Mouse (Mus musculus): ENCODE data around the gene Camsap2. TPM values are rescaled to one million over a fixed set of nuclear protein-coding genes. Genes with fewer than 3 reads are reported as not detected.

Camsap2 gene
- polyA plus RNA-seq, 1 experiment, result 40.0 TPM

DNA sequence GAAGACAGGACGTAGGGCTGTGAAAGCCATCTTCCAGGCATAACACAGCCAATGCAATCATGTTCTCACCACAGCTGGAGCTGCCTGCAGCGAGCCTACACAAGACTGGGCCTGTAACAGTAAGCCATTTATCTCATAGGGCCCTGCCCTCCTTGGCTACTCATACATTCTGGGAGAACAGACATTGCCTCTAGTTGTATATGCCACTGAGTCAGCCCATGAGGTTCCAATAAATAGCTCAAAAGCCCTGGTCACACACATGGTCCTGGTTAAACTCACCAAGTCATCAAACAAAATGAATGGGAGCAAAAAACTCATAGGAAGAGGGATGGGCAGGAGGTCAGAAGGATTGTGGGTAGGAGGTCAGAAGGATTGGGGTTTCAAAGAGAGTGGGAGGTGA lies 17.3 kb downstream of the Camsap2 start:
- TF ChIP-seq POLR2A (IDR thresholded peaks at IDR 0.05; ENCODE audit: low read depth, low read length), result no peak
- TF ChIP-seq CTCF (IDR thresholded peaks at IDR 0.05; ENCODE audit: borderline replicate concordance, insufficient read depth, low read length), result no peak
- peaks cover 11% of the 10 kb centered on the region for H3K4me1 ChIP-seq (ENCODE audit: control insufficient read depth, insufficient read depth, low read length)
- H3K27ac ChIP-seq (ENCODE audit: insufficient read depth, low read length), result peak overlapping the region; percentile 76
- H3K4me3 ChIP-seq (ENCODE audit: insufficient read depth, low read length), result no peak overlapping the region

DNA sequence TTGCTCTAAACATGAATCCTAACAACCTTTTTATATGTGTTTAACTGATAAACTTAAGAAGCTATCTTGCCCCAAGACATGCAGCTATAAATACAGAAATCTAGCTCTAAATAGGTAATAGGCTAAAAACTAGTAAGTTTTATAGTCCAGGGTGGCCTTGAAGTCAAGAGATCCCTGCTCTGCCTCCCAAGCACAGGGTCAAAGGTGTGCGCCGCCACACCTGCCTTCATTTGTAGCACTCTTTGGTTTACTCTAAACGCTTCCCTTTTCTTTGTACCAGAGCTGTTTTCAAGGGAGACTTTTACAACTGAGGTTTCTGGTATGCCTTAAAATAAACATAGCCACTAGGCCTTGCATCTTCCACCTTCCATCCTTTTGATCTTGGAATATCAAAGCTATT lies 18.3 kb downstream of the Camsap2 start:
- Histone ChIP-seq H3K4me3 (ENCODE audit: insufficient read depth, low read length) (no peak overlapping the region), H3K4me1 (ENCODE audit: control insufficient read depth, insufficient read depth, low read length) (peaks cover 11% of the 10 kb centered on the region)
- TF ChIP-seq POLR2A (IDR thresholded peaks at IDR 0.05; ENCODE audit: low read depth, low read length) (no peak), CTCF (IDR thresholded peaks at IDR 0.05; ENCODE audit: borderline replicate concordance, insufficient read depth, low read length) (no peak)

DNA sequence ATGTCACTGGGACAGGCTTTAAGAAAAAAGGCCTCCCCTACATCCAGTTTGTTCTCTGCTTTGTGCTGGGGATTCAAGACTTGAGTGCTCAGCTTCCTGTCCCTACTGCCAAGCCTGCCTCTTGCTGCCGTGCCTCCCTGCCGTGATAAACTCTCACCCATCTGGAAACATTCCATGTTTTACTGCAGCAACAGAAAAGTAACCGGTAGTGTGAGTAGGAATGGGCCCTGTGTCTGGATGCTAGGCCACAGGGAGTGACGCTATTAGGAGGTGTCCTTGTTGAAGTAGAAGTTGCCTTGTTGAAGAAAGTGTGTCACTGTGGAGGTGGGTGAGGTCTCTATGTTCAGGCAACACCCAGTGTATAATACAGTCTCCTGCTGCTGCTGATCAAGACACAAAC lies 20.0 kb downstream of the Camsap2 start:
- Histone ChIP-seq H3K4me3 (ENCODE audit: insufficient read depth, low read length) (no peak overlapping the region), H3K27ac (ENCODE audit: insufficient read depth, low read length) (peak overlapping the region; percentile 67), H3K4me1 (ENCODE audit: control insufficient read depth, insufficient read depth, low read length) (peaks cover 11% of the 10 kb centered on the region)
- TF ChIP-seq POLR2A (IDR thresholded peaks at IDR 0.05; ENCODE audit: low read depth, low read length), result no peak
- no peak for TF ChIP-seq CTCF (IDR thresholded peaks at IDR 0.05; ENCODE audit: borderline replicate concordance, insufficient read depth, low read length)

More for the DNA sequence above, 18.3 kb downstream of the Camsap2 start:
- no peak overlapping the region for H3K27ac ChIP-seq (ENCODE audit: insufficient read depth, low read length)

DNA sequence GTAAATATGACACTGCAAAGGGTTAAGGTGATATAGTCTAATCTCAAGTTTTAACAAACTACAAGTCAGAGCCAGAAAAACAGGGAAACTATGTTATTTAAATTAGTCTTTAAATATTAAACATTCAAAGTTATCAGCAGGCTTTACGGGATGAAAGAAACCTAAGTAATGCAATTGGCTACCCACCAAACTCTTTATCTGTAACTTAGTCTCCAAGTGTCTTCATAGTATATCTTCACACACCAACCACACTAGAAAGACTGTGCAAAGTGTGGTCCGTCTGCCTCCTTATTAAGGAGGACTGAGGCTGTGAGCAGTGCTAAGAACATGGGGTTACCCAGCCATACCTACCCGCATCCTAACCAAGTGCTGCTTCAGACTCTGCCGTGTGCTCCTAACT lies 23.6 kb downstream of the Camsap2 start:
- Histone ChIP-seq H3K27ac (ENCODE audit: insufficient read depth, low read length) (no peak overlapping the region), H3K4me1 (ENCODE audit: control insufficient read depth, insufficient read depth, low read length) (peaks cover 7% of the 10 kb centered on the region), H3K4me3 (ENCODE audit: insufficient read depth, low read length) (no peak overlapping the region)
- TF ChIP-seq CTCF (IDR thresholded peaks at IDR 0.05; ENCODE audit: borderline replicate concordance, insufficient read depth, low read length) (no peak), POLR2A (IDR thresholded peaks at IDR 0.05; ENCODE audit: low read depth, low read length) (no peak)

DNA sequence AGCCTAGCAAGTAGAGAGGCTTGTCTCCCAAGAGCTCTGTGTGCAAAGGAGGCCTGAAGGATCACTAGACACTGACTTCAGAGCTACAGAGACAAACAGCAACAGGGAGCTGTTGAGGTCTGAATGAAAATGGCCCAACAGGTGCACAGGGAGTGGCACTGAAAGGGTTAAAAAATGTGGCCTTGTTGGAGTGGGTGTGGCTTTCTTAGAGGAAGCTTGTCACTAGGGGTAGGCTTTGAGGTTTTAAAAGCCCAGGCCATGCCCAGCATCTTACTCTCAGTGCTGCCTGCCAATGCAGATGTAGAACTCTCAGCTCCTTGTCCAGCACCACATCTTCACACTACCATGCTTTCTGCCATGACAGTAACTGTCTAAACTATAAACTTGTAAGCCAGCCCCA lies 29.6 kb downstream of the Camsap2 start:
- no peak overlapping the region for H3K27ac ChIP-seq (ENCODE audit: insufficient read depth, low read length)
- TF ChIP-seq POLR2A (IDR thresholded peaks at IDR 0.05; ENCODE audit: low read depth, low read length) (no peak), CTCF (IDR thresholded peaks at IDR 0.05; ENCODE audit: borderline replicate concordance, insufficient read depth, low read length) (no peak)
- peaks cover 2% of the 10 kb centered on the region; the same call in 1 of the 2 replicates for H3K4me1 ChIP-seq (ENCODE audit: control insufficient read depth, insufficient read depth, low read length)
- H3K4me3 ChIP-seq (ENCODE audit: insufficient read depth, low read length), result no peak overlapping the region

DNA sequence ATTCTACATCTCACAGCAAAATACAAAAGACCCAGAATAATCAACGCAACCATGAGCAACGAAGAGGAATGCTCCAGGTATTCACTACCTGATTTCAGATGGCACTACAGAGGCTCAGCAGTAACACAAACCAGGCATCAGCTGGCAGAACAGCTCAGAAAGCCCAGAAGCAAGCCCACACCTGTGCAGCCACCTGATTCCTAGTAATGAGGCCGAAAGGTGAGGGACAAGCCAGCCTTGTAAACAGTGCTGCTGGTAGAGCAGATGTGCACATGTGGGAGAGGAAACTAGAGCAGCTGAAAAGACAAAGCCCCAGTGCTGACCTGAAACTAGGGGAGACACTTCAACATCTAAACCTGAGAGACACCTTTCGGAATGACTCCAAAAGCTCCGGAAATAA lies 36.7 kb downstream of the Camsap2 start:
- Histone ChIP-seq H3K4me1 (ENCODE audit: control insufficient read depth, insufficient read depth, low read length) (peaks cover 4% of the 10 kb centered on the region; the same call in 1 of the 2 replicates), H3K4me3 (ENCODE audit: insufficient read depth, low read length) (no peak overlapping the region), H3K27ac (ENCODE audit: insufficient read depth, low read length) (no peak overlapping the region)
- TF ChIP-seq POLR2A (IDR thresholded peaks at IDR 0.05; ENCODE audit: low read depth, low read length), result no peak
- TF ChIP-seq CTCF (IDR thresholded peaks at IDR 0.05; ENCODE audit: borderline replicate concordance, insufficient read depth, low read length), result no peak

DNA sequence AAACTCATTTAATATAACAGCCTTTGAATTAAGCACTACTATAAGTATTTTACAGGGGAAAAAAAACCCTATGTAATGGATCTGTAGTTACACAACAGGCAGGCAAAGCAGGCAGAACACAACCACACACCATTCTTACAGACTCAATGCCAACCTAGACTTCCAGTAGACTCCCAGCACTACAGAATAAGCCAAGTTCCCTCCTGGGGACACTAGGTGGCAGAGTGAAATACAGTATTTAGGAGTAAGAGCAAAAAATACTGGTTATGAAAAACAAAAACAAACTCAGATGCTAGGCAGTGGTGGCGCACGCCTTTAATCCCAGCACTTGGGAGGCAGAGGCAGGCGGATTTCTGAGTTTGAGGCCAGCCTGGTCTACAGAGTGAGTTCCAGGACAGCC lies 39.5 kb downstream of the Camsap2 start:
- Histone ChIP-seq H3K4me3 (ENCODE audit: insufficient read depth, low read length) (no peak overlapping the region), H3K27ac (ENCODE audit: insufficient read depth, low read length) (no peak overlapping the region), H3K4me1 (ENCODE audit: control insufficient read depth, insufficient read depth, low read length) (peaks cover 3% of the 10 kb centered on the region; the same call in 1 of the 2 replicates)
- TF ChIP-seq POLR2A (IDR thresholded peaks at IDR 0.05; ENCODE audit: low read depth, low read length) (no peak), CTCF (IDR thresholded peaks at IDR 0.05; ENCODE audit: borderline replicate concordance, insufficient read depth, low read length) (no peak)

DNA sequence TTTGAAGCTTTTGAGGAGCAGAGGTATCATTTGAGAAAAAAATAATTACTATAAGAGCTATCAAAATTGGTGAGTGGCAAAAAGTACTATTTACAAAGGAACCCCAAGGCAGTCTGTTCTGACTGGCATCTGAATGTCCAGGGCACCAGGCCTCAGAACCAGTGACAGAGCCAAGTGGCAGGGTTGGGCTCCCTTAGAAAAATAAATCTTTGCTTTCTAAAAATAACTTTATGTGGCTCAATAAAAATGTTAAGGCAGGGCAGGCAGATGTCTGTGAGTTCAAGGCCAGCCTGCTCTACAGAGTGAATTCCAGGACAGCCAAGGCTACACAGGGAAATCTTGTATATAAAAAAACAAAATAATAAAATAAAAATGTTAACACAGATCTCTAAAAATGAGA lies 51.9 kb downstream of the Camsap2 start:
- peaks cover 10% of the 10 kb centered on the region for H3K4me1 ChIP-seq (ENCODE audit: control insufficient read depth, insufficient read depth, low read length)
- H3K4me3 ChIP-seq (ENCODE audit: insufficient read depth, low read length), result no peak overlapping the region
- no peak overlapping the region for H3K27ac ChIP-seq (ENCODE audit: insufficient read depth, low read length)
- TF ChIP-seq POLR2A (IDR thresholded peaks at IDR 0.05; ENCODE audit: low read depth, low read length), result no peak
- TF ChIP-seq CTCF (IDR thresholded peaks at IDR 0.05; ENCODE audit: borderline replicate concordance, insufficient read depth, low read length), result no peak

DNA sequence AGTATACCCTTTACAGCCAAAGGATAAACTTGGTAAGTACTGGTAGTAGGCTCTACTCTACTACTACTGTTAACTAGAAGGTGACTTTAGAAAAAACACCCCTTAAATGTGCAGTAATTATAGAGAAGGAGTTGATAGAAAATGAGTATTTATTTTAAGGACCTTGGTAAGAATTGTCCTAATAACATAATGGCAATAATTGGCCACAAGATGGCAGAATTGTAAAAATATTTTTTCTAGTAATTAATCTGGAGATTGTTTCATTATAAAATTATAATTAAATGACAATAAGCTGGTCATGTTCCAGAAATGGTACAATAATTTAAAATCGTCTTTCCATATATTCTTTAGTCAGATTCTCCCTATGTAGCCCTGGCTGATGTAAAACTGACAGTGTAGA lies 56.1 kb downstream of the Camsap2 start:
- TF ChIP-seq POLR2A (IDR thresholded peaks at IDR 0.05; ENCODE audit: low read depth, low read length), result no peak
- no peak for TF ChIP-seq CTCF (IDR thresholded peaks at IDR 0.05; ENCODE audit: borderline replicate concordance, insufficient read depth, low read length)
- Histone ChIP-seq H3K4me1 (ENCODE audit: control insufficient read depth, insufficient read depth, low read length) (peaks cover 4% of the 10 kb centered on the region; the same call in 1 of the 2 replicates), H3K4me3 (ENCODE audit: insufficient read depth, low read length) (no peak overlapping the region)

DNA sequence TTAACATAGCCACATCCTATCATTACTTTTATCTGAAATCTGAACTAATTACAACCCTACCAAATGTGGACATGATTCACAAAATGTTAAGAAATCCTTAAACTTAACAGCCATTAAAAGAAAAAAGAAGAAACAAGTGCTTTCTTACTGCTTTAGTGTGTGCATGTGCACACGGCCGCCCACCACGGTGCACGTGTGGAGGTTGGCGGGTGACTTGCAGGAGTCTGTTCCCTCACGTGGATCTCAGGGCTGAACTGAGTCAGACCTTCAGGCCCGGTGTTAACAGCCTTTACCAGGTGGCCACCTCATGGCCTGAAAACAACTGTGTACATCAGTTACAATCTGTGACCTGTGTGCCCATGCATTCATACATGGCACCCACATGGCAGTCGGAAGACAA lies 68.5 kb downstream of the Camsap2 start:
- Histone ChIP-seq H3K4me1 (ENCODE audit: control insufficient read depth, insufficient read depth, low read length) (no peaks in the 10 kb centered on the region), H3K4me3 (ENCODE audit: insufficient read depth, low read length) (no peak overlapping the region), H3K27ac (ENCODE audit: insufficient read depth, low read length) (no peak overlapping the region)
- TF ChIP-seq CTCF (IDR thresholded peaks at IDR 0.05; ENCODE audit: borderline replicate concordance, insufficient read depth, low read length) (no peak), POLR2A (IDR thresholded peaks at IDR 0.05; ENCODE audit: low read depth, low read length) (no peak)

More for the DNA sequence above, 56.1 kb downstream of the Camsap2 start:
- H3K27ac ChIP-seq (ENCODE audit: insufficient read depth, low read length), result no peak overlapping the region

DNA sequence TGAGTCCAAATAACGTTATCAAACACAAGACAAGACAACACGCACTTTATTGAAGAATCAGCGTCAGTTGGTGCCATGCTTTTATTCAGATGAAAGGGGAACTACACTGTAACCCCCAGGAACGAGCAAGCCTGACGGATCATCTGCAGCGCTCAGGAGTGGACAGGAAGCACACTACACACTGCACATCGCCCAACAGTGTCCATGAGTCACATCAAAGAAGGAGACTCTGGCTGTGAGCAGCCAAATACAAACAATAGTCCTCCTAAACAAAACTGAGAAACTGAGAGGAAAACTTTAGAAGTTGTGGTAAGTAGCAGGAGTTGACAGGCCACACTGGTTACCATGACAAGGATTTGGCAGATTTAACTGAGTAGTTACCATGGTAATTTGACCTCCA lies 77.7 kb downstream of the Camsap2 start:
- no peak for TF ChIP-seq CTCF (IDR thresholded peaks at IDR 0.05; ENCODE audit: borderline replicate concordance, insufficient read depth, low read length)
- TF ChIP-seq POLR2A (IDR thresholded peaks at IDR 0.05; ENCODE audit: low read depth, low read length), result no peak
- no peak overlapping the region for H3K27ac ChIP-seq (ENCODE audit: insufficient read depth, low read length)
- H3K4me3 ChIP-seq (ENCODE audit: insufficient read depth, low read length), result no peak overlapping the region
- H3K4me1 ChIP-seq (ENCODE audit: control insufficient read depth, insufficient read depth, low read length), result no peaks in the 10 kb centered on the region

All from embryonic fibroblast, embryonic 13.5 days (primary cell).